Mouse (Mus musculus) induced T-regulatory cell, adult 2 months (primary cell): ENCODE measurements at regions not wholly inside any gene's neighbourhood (a gene's known extent, or its start where the extent isn't known, plus 50 kb on each side); places are given as distances from the start of the nearest gene placed in this dataset.
"Not testable (repeated sequence)": the region's sequence is repeated elsewhere in the genome, so short reads cannot be mapped to it uniquely, and the experiment has no call there.

Experiments
- DNase-seq: peaks from one replicate; pipeline ENCODE4 v3.0.0-alpha.2; 2012; ENCODE audit warnings: low read depth

DNA sequence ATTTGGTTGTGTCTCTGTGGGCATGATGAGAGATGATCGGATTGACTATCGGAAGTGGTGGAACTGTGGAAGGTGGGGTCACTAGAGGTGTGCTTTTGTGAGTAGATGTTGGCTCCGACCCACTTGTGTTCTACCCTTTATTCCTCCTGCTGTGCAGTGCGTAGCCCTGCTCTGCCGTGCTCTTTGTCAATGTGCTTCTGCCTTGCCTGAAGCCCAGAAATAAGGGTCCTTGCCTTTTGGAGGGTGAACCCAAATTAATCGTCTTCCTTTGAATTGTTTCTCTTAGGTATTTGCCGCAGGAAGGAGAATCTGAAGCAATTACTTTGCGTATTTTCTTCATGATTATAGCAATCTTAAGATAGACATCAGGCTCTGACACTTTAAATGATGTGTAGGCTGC, 421.6 kb upstream of the Zfp507 start:
- DNase-seq, result no peak

DNA sequence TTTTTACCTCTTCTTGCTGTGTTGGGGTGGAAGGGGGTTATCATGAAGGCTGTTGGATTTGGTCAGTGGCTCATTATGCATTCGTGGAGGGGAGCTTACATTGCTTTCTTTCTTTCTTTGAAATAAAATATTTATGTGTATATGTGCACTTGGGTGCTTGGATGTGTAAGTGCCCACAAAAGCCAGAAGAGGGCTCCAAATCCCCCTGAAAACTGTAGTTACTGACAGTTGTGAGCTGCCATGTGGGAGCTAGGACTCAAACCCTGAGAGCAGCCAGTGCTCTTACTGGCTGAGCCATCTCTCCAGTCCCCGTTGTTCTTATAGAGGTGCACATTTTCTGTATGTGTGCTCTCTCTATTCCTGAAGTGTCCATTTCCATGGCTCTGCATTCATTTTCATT, 415.6 kb upstream of the Zfp507 start:
- DNase-seq, result no peak

DNA sequence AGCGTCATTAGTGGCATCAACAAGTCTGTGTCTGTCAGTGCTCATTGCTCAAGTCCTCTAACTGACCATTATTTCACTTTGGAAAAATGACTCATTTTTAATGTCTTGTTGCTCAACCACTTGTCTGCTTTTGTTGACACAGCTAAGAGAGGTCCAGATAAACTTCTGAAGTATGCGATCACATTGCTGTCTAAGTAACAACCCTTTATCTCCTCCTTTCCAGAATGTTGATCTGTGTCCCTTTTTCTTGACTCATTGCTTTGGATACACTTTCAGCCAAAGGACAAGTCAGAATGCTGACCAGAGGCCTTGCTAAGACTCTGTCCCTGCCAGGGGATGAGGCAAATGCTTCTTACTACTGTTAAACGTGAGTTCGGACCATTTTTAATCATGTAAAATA, 407.2 kb upstream of the Zfp507 start:
- no peak for DNase-seq

DNA sequence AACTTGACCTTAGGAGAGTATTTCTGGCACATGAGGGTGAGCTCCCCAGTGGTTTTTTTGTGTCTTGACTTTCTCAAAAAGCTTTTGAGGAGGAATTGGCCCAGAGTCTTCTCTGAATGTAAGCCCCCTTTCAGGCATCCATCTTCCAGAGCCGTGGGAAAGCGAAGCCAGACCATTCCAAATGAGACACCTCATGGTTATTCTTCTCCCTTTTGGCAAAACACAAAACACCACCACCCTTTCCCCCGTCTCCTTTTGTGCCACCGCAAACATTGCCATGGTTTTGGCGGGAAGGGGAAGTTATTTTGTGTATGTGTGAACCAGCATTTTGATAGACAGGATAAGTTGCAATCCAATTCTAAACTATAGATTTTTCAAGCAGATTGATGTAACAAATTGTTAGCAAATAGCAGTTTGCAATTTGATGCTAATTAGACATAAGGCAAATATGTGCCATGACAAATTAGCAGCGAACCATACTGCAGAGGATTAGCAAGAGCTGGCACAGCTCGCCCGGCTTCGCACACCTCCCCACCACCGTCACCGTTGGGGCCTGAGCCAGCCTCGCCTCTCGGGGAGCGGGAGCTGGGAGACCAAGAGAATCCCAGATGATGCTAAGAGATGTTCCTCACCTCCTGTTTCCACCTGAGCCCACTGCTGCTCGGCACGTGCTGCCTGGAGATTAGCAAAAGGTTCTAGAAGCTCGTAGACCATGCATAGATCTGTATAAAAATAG, 404.9 kb upstream of the Zfp507 start:
- no peak for DNase-seq

DNA sequence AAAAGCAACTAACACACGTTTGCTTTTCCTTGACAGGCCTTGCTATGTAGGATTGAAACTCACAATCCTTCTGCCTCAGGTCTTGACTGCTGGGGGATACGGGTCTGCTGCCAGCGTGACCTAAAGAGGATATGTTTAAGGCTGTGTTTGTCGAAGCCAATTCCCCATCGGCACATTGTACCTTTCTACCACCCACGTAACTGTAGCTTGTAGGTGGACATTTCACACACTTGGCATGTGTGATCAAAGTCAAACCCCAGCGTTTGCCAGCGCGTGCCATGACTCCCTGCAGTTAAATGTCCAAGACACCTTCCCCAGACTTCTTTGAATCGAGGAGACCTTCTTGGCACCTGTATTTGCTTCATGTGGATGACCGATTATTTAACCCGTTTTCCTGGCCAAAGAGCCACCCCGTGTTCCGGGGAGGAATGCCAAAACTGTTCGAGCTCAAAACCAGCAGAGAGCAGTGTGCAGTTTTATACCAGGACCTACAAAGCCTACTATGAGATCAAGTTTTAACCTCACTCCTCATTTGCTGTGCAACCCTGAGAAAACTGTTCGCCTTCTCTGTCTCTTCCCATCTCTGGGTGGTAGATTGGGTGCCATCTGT, 395.4 kb upstream of the Zfp507 start:
- no peak for DNase-seq

DNA sequence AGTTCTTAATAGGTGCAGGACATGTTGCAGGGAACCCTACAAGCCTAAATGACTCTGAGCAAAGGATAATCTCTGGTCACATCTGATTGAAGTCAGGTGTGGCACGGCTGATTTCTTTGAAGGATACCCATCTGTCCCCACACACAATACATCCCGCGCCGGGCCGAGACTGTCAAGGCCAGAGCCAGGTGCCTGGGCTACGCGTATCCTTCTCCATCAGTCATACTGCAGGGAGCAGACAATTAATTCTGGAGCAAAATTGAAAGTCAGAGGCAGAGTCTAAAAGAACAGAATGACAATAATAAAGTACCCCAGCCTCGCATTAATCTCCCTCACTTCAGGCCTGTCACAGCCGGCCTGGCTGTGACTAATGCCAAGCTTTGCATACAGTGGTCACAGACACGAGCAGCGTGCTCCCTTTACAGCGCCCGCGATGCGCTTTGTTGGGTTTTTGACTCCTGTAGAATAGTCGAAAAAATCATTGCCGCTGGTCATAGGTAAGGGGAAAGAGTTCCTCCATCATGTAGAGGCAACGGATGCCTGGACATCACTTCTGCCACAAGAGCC, 393.4 kb upstream of the Zfp507 start:
- no peak for DNase-seq

DNA sequence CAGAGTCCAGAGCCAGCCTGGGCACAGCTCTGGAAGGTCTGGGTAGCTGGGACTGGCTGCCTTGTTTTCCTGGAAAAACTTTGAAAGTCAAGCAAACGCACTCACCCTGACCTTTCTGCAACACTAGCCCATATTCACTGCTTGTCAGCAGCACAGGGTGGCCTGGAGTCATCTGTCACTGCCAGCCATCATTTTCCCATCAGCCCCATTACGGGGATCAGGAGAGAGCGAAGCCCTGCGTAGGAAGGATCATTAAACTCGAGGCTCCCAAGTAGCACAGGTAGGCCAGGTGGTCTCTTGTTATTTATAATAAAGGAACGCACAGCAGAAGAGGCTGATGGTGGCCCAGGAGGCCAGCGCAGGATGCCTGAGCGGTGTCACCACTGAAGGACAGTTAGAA, 389.8 kb upstream of the Zfp507 start:
- DNase-seq, result no peak

DNA sequence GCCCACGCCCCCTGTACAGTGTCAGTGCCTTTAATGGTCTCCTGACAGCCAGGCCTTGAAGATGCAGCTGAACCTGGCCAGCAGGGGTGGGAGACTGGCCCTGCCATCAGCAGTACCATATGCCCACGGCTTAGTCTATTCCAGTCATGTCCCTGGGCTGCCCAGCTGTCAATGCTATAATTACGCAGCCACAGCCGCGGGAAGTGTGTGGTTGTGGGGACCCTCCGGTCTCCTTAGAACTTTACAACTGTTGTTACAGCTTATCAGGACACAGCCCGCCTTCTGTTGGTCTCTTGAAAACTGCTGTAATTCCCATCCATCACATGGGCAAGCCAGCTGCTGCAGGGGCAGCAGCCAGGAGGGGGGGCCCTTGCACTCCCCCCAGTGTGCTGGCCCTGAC, 375.1 kb upstream of the Zfp507 start:
- DNase-seq, result no peak

DNA sequence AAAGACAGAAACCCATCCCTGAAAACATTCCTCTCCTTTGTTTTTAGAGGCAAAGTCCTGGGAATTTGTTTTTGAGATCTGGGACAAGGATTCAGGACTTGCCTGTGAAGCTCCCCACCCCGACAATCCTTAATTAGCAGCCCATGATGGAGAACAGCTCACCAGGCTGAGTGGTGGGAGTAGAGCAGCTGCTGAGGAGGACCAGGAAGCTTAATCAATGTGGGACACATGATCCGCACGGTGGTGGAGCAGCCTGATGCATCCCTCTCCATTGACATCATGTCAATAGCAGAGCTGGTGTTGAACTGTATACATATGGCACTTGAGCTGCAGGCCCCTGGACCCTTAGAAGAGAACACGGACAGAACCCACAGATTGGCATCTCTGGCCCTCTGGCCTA, 372.5 kb upstream of the Zfp507 start:
- no peak for DNase-seq

DNA sequence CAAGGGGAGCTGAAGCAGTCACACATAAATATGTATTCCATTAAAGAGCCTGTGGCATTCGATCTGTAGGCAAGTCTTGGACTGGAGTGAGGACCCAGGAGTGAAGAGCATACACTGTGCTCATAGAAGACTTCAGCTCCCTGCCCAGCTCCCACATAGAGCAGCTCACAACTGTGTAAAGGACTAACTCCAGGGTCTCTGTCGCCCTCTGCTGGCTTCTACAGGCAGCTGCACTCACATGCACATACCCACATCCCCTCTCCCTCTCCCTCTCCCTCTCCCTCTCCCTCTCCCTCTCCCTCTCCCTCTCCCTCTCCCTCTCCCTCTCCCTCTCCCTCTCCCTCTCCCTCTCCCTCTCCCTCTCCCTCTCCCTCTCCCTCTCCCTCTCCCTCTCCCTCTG, 369.7 kb upstream of the Zfp507 start:
- not testable (repeated sequence) for DNase-seq

DNA sequence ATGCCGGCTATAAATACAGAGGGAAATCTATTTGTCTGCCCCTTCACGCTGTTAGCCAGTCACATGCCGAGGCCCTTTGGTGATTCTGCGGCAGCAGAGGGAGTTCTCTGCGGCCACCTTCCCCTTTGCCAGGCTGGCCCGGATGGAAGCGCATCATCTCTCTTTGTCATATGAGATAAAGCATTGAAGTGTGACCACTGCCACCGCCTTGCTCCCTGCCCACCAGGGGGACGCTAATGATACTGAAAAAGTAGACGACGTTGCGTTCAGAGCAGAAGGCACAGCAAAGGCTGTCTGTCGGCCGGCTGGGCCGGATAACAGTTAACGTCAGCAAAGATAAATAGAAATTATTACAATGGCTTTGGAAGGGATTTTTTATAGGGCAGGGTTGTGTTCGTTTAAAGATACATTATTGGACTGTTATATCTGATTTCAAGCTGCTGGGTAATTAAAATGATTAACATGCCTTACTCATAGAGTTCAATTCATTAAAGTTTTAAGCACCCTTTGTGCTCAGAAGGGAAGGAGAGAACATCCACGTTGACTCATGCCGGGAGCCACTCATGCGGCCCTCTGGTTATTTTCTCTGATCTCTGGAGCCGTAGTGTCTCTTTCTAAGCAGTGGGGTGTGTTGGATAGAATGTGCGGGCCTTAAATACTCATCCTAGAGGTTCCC, 354.6 kb upstream of the Zfp507 start:
- DNase-seq, result no peak

DNA sequence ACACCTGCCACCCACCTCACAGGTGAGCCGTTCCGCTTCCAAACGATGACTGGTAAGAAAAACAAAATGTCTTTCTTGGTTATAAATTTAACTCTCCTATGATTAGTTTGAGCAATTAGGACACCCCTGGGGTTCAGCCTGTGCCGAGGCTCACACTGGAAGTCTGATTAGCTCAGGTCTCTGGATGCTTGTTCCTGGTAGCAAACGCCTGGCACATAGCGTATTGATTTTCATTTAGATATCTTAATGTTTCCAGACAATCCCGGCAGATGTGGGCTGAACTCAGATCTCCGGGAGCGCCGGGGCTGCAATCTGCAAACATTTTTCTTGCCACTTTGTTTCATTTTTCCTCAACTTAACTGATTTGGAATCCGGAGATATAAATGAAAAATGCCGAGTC, 353.8 kb upstream of the Zfp507 start:
- DNase-seq, result no peak

DNA sequence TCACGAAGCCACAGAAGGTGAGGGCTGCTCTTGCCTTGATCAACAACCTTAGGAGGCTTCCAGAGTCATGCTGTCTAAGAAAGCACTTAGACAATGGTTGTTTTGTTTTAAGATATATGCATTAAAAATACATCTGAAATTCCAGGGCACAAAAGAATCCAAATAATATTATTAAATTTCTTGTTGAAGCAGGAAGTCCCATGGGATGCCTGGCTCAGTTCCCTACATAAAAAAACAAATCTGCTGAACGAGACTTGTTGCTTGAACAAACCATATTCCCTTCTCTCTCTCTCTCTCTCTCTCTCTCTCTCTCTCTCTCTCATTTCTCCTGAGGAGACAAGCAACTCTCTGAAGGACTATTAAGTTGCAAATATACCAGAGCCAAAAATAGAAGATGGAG, 352.8 kb upstream of the Zfp507 start:
- no peak for DNase-seq

DNA sequence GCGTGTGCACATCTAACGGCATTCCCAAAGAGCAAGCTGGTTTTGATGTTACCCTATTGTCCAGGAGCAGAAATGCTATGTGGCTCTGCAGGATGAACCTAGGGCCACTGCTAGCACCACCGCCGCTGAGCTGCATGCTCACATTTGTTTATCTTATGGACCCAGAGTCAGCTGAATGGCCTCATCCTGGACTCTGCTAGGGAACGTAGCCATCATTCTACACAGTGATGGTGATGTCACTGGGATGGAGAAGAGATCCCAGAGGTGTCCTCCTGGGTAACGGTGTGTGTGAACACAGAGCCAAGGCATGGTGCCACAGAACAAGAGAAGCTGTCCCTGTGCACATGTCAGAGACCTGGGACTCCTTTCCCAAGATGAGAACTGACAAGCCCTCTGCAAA, 352.4 kb upstream of the Zfp507 start:
- DNase-seq, result no peak

DNA sequence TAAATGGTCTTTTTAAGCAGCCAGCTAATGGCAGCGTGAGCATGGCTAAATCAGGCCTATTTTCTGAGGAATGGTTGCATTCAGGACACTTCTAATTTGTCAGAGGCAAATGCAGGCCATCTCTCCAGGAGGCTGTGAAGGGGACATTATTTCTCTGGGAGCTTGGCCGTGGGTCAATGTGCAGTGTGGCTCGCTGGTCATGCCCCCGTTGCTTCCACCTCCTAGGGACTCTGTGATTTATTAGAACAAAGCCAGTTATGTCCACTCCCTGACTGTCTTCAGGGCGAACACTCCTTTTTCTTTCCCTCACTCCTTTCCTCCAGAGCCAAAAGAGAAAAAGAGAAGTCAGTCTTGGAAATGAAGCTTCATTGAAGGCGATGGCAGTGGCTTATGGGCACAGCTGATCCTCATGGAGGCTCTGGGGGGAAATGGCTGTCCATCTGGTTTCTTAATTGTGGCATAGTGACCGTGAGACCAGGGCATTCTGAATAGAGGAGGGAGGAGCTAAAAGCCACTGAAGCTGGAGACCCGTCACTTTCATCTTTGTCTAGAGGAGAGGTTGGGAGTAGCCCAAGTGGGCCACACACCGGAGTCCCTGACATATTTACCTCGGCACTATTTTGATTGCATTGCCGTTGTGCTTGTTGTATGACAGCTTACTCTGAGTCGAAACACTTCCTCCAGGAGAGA, 348.2 kb upstream of the Zfp507 start:
- DNase-seq, result no peak

DNA sequence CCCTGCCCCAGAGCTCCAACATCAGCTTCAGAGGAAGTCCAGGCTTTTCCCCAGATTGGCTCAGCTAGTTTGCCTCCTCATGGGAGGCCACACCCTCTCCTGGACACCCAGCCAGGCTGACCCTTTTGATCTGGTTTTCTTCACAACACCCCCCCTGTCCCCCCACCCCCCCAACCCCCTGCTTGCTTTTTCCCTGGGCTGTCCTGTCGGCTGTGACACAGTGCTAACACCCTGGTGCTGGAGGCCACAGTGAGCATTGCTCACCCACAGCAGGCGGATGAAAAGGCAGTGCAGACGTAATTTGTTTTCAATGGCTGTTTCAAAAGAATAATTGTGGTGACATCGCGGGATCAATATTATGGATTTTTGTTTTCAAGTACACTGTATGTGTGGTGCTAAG, 333.8 kb upstream of the Zfp507 start:
- DNase-seq, result no peak

DNA sequence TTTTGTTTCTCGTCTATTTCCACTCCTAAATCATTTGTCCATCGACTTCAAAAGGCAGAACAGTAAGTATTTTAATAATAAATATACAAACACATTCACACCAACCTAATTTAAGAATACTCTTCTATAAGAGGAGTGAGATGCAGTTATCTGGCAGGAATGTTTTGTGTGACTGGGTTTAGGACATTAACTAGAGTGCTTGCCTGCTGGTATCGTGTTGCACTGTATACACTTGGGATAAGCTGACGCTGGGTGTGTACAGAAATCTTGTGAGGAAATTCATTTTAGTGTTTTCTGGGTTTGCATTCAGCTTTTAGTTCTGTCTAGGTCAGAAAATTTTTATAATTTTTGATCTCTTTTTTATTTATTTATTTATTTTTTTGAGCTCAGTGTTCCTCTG, 331.8 kb upstream of the Zfp507 start:
- no peak for DNase-seq

DNA sequence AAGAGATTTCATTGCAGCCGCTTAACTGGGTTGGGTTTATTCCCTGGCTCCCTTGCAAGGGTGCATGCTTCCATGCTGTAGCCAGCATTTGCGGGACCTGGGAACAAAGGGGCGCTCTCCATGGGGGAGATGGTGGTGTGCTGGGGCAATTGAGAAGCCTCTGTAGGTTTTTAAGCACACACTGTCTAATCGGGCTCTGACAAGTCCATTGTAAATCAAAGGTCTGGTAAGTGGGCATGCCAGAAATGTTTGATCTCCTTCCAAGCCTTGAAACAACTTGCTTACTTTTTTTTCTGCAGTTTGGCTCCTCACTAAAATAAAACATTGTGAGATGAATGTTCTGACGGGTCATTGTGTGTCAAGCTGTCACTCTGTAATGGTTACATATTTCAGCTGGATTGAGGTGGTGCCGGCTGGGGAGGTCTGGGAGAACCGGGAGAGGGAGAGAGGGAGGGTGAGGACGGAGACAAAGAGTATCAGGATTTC, 330.9 kb upstream of the Zfp507 start:
- DNase-seq, result no peak

DNA sequence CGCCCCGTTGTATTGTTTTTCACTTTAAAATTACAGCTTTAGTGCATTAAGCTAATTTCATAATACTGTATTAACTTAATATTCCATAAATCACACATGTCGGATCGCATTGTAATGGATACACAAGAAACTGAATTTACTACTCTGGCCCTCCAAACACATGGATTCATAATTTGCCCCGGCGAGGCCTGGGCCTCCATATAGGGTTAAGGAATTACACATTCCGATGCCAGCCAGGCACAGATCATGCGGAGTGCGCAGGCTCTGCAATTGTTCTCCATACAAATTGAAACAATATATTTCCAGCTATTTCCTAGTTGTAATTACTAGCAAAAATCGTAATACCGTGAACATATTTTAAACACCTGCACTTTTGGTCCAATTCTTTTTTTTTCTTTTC, 330.2 kb upstream of the Zfp507 start:
- no peak for DNase-seq

DNA sequence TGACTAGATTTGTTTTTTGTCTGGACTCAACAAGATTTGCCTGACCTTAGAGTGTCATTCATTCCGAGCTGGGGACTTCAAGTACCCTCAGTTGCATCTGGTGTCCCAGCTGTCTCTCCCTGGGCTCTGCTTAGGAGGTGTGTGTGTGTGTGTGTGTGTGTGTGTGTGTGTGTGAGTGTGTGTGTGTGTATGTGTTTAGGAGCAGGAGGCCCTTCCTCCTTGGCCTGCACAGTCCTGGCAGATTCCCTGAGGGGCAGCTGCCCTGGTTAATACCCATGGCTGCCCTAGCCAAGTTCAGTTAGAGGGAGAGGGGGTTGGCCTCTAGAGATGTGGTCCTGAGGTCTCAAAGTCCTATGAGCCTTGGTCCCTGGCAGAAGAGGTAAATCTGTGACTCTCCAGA, 329.8 kb upstream of the Zfp507 start:
- no peak for DNase-seq

DNA sequence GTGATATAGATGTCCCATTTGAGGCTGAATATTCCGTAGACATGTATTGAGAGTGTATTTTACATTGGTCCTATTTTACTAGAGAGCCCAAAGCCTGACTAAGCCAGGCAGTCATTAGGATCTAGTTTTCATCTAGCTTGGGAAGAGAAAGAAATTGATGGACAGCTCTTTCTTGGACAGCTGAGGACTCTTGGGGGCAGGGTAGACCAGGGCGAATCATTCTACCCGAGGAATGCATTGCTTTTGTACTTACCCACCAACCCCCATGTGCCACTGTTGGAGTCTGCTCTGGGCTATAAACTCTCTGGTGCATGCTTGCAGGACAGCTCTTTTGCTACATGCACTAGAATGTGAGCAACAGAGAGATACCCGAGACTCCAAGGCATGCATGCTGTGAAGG, 294.3 kb upstream of the Zfp507 start:
- DNase-seq, result no peak
